Mouse (Mus musculus) spleen, adult 2 months (tissue): Measurements from ENCODE around the gene Prdx5.

Experiments
- CTCF ChIP-seq: fragments of 200-500 bp; IDR thresholded peaks from 2 replicates; pipeline ENCODE4 v1.5.1; 2011; ENCODE audit warnings: mild to moderate bottlenecking, inconsistent platforms; ENCODE audit not compliant: insufficient read depth, insufficient read length, insufficient replicate concordance; ENCODE audit errors: extremely low read depth
- POLR2A ChIP-seq: fragments of 200-500 bp; IDR thresholded peaks from 2 replicates; pipeline ENCODE4 v1.6.1; 2011; ENCODE audit warnings: low read depth, low read length, inconsistent platforms

- TF ChIP-seq CTCF (no peak), POLR2A (no peak; the same call in 1 of the 2 replicates)
These were observed 40.8 kb upstream of the Prdx5 start for GRCm38 (mm10) chr19:6950613-6951153.
